Mouse (Mus musculus) megakaryocyte, embryonic 14.5 days (primary cell): ENCODE data around the gene Fgr.

Experiments used
- FLI1 ChIP-seq: IDR thresholded peaks from 2 replicates; pipeline ENCODE4 v1.6.1; 2012; ENCODE audit warnings: low read length, inconsistent platforms, mixed read lengths
- GATA1 ChIP-seq: IDR thresholded peaks from 3 replicates; pipeline ENCODE4 v1.6.1; 2012; ENCODE audit warnings: mixed read lengths, low read length, inconsistent platforms, borderline replicate concordance

- TF ChIP-seq GATA1 = no peak
- TF ChIP-seq FLI1 = no peak
Measured at GRCm38 (mm10) chr4:132964064-132964463, 9.8 kb upstream of the Fgr start.
